Mouse (Mus musculus): ENCODE results near the gene Lrrtm1. TPM values are rescaled to one million over a fixed set of nuclear protein-coding genes. Genes with fewer than 3 reads are reported as not detected.
A peak's percentile ranks its signal among the peaks of the same experiment; 100 is the strongest.

Lrrtm1 gene
- 0.19 and 0.28 TPM in 2 replicates for polyA plus RNA-seq (2015; fragmentation: Nextera tagmentation; extraction: Ambion mirVana)

DNA sequence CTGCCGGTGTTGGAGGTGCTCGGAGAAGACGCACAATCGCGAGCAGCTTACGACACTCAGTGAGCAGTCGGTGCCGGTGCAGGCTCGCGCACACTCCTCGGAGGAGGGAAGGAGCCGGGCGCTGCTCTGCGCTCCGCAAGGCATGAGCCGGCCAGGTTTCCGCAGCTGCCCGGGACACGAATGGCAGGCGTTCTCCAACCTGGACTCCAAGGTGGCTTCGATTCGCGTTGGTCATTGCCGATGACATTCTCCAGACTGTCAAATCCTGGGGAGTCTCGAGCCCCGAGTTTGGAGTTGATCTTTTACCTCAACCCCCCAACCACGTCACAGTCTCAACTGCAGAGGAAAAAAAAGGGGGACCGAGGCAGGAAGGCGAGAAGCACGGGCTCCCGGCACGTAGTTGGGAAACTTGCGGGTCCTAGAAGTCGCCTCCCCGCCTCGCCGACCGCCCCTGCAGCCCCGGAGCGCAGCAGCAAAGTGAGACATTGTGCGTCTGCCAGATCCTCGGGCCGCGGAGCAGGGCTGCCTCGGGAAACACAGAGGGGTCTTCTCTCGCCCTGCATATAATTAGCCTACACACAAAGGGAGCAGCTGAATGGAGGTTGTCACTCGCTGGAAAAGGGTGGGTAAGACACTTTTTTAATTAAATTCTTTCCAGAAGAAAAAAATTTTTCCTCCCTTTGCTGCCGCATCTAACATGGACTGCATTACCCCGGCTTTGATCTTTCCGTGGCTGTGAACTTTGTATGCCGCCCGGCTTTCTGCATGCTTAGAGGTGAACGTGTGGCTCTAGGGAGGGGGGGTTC, at the start of gene Lrrtm1:
TSS of gene Lrrtm1 (plus strand) at position 89 of the 806 bp plus-strand sequence.
- under 1% methylated on average over 53 of the region's 53 CpGs for WGBS (ENCODE audit: insufficient replicate concordance)
- peaks cover 35% of the 10 kb centered on the region for H3K27me3 ChIP-seq

DNA sequence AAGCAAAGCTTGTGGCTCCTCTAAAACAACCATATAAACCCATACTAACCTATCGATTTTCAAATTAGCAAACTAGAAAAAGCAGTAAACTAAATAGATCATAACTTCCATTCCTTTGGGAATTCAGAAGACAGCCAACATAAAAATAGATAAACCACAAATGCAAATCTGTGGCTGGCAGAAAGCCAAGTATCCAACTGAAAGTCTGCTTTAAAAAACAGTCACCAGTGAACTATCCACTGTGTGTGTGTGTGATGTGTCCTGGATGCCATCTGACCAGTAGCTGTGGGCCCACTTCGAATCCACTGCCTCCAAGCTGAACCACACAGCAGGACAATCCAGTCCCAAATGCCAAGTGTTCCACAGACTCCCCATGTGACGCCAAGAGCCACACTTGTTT, 45.8 kb upstream of the Lrrtm1 start:
- Histone ChIP-seq H3K4me1 (replicated peaks) (no peaks in the 10 kb centered on the region), H3K27me3 (no peaks in the 10 kb centered on the region), H3K9me3 (replicated peaks) (no peaks in the 10 kb centered on the region), H3K36me3 (no peaks in the 10 kb centered on the region), H3K27ac (no peak overlapping the region), H3K4me2 (no peak overlapping the region), H3K9ac (no peak overlapping the region), H3K4me3 (replicated peaks) (no peak overlapping the region)
- DNase-seq: no peak
- ATAC-seq (ENCODE audit: low read depth): no peak
- 54% methylated on average over 3 of the region's 3 CpGs for WGBS (ENCODE audit: insufficient replicate concordance)

More for the DNA sequence above, at the start of gene Lrrtm1:
- no peaks in the 10 kb centered on the region for H3K9me3 ChIP-seq (replicated peaks)
- no peaks in the 10 kb centered on the region for H3K36me3 ChIP-seq
- no peak within 1 kb of the TSS for H3K9ac ChIP-seq
- H3K27ac ChIP-seq: no peak within 1 kb of the TSS
- DNase-seq: no peak
- H3K4me2 ChIP-seq: peak within 1 kb of the TSS; percentile 47
- H3K4me1 ChIP-seq (replicated peaks): no peaks in the 10 kb centered on the region
- ATAC-seq (ENCODE audit: low read depth): no peak
- peak within 1 kb of the TSS; percentile 16 for H3K4me3 ChIP-seq (replicated peaks)

DNA sequence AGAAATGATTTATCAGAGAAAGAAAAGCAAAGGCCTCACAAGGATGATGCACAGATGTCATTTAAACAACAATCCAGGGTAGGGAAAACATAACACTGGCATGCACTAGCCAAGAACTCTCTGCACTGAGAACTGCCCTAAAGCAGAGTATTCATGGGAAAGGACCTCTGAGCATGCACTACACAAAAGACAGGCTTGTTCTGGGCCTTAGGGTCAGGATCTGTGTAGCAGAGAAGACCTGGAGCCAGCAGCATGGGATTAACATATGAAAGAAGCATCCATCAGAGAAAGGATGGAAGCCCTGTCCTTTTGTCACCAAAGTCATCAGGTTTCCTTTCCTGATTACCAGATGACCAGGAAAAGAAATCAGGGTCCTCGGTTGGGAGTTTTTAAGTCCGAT, 43.1 kb upstream of the Lrrtm1 start:
- Histone ChIP-seq H3K36me3 (no peaks in the 10 kb centered on the region), H3K4me1 (replicated peaks) (no peaks in the 10 kb centered on the region), H3K4me3 (replicated peaks) (no peak overlapping the region), H3K9ac (no peak overlapping the region), H3K4me2 (no peak overlapping the region), H3K27me3 (no peaks in the 10 kb centered on the region), H3K9me3 (replicated peaks) (no peaks in the 10 kb centered on the region), H3K27ac (no peak overlapping the region)
- no peak for ATAC-seq (ENCODE audit: low read depth)
- DNase-seq: no peak
- 66% methylated on average over 2 of the region's 2 CpGs for WGBS (ENCODE audit: insufficient replicate concordance)

DNA sequence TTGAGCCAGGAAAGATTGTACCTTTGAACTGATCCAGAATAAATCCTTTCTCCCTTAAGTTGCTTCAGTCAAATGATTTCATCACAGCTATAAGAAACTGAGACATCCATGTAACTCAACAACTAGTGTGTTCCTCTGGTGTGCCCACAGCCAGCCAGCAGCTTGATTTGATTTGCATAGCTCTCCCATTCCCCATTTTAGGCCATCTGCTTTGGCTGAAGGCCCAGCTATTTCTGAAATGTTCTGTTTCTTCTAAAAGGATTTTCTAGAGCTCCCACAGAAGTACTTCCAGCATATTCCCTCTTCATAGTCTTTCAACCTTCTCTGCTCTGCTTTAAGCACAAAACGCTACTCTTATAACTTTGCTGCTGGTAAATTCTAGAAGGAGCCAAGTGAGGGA, 33.3 kb upstream of the Lrrtm1 start:
- no peak overlapping the region for H3K27ac ChIP-seq
- ATAC-seq (ENCODE audit: low read depth): no peak
- H3K4me3 ChIP-seq (replicated peaks): no peak overlapping the region
- no peak overlapping the region for H3K9ac ChIP-seq
- H3K4me2 ChIP-seq: no peak overlapping the region
- no peaks in the 10 kb centered on the region for H3K4me1 ChIP-seq (replicated peaks)
- no peaks in the 10 kb centered on the region for H3K36me3 ChIP-seq
- 64% methylated on average over 1 of the region's 1 CpGs for WGBS (ENCODE audit: insufficient replicate concordance)
- H3K27me3 ChIP-seq: no peaks in the 10 kb centered on the region
- H3K9me3 ChIP-seq (replicated peaks): no peaks in the 10 kb centered on the region
- DNase-seq: no peak

DNA sequence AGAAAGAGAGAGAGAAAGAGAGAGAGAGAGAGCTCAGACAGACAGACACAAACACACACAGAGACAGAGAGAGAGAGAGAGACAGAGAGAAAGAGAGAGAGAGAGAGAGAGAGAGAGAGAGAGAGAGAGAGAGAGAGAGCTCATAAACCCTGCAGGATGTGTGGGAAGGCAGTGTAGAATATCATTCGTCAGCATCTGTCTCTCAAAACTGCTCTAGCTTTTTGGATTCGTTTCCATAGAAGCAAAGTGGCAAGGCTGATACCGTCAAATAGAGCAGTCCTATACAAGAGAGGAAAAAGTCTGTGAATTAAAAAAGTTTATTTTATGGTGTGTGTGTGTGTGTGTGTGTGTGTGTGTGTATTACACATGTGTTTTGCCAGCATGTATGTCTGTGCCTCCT, 32.6 kb upstream of the Lrrtm1 start:
- 54% methylated on average over 3 of the region's 3 CpGs for WGBS (ENCODE audit: insufficient replicate concordance)
- no peak overlapping the region for H3K4me2 ChIP-seq
- no peaks in the 10 kb centered on the region for H3K27me3 ChIP-seq
- no peak overlapping the region for H3K4me3 ChIP-seq (replicated peaks)
- no peaks in the 10 kb centered on the region for H3K4me1 ChIP-seq (replicated peaks)
- no peaks in the 10 kb centered on the region for H3K9me3 ChIP-seq (replicated peaks)
- DNase-seq (no peak), ATAC-seq (ENCODE audit: low read depth) (no peak)
- H3K9ac ChIP-seq: no peak overlapping the region
- no peak overlapping the region for H3K27ac ChIP-seq
- H3K36me3 ChIP-seq: no peaks in the 10 kb centered on the region

DNA sequence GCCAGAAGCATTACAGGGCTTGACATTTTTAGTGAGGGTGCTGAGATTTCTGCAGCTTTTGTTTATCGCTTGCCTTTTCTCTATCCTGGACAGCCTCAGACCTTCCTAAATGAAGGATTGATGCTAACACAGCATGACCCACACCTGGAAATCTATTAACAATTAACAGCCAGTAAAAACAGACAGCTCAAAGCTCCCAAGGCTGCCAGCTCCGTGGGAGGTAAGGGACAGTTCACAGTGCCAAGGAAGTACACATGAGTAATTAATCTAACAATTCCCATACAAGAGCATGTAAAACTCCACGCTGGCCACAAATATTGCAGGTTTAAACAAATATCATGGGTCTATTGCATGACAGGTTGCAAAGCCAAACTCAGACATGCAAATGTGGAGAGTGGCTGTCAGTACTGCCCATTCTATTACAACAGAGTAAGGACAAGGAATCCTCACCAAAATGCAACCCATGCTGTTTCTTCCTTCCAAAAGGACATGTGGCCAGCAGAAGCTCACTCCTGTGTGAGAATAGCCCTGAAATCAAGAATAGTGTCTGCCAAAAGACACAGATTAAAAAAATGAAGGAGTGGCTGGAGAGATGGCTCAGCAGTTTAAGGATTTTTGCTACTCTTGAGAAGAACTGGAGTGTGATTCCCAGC, 28.6 kb upstream of the Lrrtm1 start:
- 32% methylated on average over 3 of the region's 3 CpGs for whole genome bisulfite sequencing (ENCODE audit: insufficient replicate concordance)
- no peak for ATAC-seq (ENCODE audit: low read depth)
- Histone ChIP-seq H3K9me3 (replicated peaks) (no peaks in the 10 kb centered on the region), H3K36me3 (no peaks in the 10 kb centered on the region), H3K27me3 (no peaks in the 10 kb centered on the region), H3K9ac (no peak overlapping the region), H3K4me1 (replicated peaks) (no peaks in the 10 kb centered on the region), H3K4me2 (no peak overlapping the region), H3K27ac (no peak overlapping the region), H3K4me3 (replicated peaks) (no peak overlapping the region)
- DNase-seq: no peak

DNA sequence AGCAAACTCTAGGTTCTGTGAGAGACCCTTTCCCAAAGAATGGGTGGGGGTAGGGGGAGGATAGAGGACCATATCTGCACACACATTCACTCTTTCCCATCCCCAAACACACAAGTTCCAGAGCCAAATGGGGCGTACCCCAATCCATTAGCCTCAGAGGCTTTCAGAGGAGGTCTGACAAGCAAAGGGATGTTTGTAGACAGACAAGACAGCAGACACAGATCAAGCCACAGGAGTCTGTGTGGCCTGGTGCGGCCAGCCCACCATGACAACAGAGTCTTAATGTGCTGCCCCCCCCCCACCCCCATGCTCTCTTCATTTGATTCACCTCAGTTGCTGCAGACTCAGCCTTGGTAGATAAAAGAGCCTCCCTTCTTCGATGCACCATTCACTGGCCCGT, 27.2 kb upstream of the Lrrtm1 start:
- no peaks in the 10 kb centered on the region for H3K9me3 ChIP-seq (replicated peaks)
- no peaks in the 10 kb centered on the region for H3K4me1 ChIP-seq (replicated peaks)
- H3K9ac ChIP-seq: no peak overlapping the region
- no peak overlapping the region for H3K4me2 ChIP-seq
- DNase-seq: no peak
- WGBS (ENCODE audit: insufficient replicate concordance): 71% methylated on average over 4 of the region's 4 CpGs
- no peak overlapping the region for H3K4me3 ChIP-seq (replicated peaks)
- H3K36me3 ChIP-seq: no peaks in the 10 kb centered on the region
- H3K27ac ChIP-seq: no peak overlapping the region
- no peaks in the 10 kb centered on the region for H3K27me3 ChIP-seq
- no peak for ATAC-seq (ENCODE audit: low read depth)

DNA sequence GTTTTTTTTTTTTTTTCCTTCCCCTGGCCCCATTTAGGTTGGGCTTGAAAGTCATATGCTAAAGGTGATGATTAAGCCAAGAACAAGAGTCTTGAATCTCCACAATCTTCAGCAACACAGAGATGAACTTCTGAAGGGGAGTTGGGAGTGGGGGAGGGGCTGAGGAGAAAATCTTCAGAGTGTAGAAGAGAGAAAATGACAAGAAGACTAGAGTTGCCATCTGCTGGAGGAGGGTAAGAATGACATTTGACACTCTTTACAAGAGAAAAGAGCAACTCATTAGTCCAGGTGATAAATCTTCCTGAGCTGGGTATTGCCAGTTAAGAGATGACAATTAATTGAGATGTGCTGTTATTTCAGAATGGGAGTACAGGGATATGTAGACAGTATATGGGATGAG, 23.6 kb upstream of the Lrrtm1 start:
- Histone ChIP-seq H3K4me3 (replicated peaks) (no peak overlapping the region), H3K27ac (no peak overlapping the region), H3K4me2 (no peak overlapping the region), H3K9ac (no peak overlapping the region), H3K4me1 (replicated peaks) (no peaks in the 10 kb centered on the region), H3K27me3 (no peaks in the 10 kb centered on the region), H3K36me3 (no peaks in the 10 kb centered on the region), H3K9me3 (replicated peaks) (no peaks in the 10 kb centered on the region)
- ATAC-seq (ENCODE audit: low read depth): no peak
- DNase-seq: no peak

DNA sequence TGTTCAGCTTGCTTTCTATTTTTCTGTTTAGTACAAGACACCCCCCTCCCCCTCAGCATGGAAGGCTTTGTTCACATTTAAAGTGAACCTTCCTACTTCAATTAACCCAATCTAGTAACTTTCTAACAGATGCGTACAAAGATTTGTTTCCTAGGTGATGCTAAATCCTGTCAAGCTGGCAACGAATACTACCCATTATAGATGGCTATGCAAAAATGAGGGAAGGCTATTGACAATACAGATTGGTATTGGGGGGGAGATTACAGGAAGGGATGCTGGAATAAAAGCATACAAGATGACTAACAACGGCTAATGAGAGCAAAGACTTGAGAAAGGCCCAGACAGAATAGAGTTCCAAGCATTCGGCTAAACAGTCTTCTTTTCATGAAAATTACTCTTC, 21.7 kb upstream of the Lrrtm1 start:
- H3K9me3 ChIP-seq (replicated peaks): no peaks in the 10 kb centered on the region
- H3K4me2 ChIP-seq: no peak overlapping the region
- no peak overlapping the region for H3K27ac ChIP-seq
- DNase-seq (no peak), ATAC-seq (ENCODE audit: low read depth) (no peak)
- H3K4me3 ChIP-seq (replicated peaks): no peak overlapping the region
- H3K36me3 ChIP-seq: no peaks in the 10 kb centered on the region
- no peaks in the 10 kb centered on the region for H3K27me3 ChIP-seq
- H3K4me1 ChIP-seq (replicated peaks): no peaks in the 10 kb centered on the region
- no peak overlapping the region for H3K9ac ChIP-seq
- 70% methylated on average over 4 of the region's 4 CpGs for whole genome bisulfite sequencing (ENCODE audit: insufficient replicate concordance)

DNA sequence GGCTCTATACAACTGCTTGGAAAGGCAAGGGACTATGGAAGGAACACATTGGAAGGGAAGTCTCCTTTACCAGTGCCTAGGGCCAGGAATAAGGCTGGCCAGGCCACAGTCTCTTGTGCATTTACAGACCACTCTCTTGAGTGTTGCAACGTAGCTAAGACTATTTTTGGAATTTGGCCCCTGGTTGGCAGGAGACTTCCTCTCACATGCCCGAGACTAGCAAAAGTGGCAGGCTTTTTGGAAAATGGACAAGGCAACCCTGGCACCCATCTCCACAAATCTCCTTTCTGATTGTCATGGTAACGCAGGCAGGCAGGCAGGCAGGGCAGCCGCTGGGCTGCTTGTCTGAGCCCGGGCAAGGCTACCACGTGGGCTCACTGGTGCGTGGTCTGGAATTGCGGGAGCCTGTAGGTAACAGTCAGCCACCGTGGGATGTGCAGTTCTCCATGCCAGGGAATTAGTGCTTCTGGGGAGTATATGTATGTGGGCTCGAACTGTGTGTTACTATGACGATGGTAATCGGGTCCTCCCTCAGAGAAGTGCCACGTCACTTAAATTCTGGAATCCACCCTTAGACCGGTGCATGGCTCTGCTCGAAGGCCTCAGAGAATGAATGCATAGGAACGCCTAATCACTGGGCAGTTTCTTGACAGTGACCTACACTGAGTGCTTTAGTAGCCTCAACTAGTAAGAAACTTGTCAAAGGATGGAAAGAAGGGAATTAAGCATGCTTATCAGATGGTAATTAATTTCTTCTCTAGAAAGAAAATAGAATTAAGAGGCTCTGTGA, 19.4 kb upstream of the Lrrtm1 start:
- ATAC-seq (ENCODE audit: low read depth) (no peak), DNase-seq (no peak)
- H3K4me3 ChIP-seq (replicated peaks): no peak overlapping the region
- 62% methylated on average over 16 of the region's 16 CpGs for WGBS (ENCODE audit: insufficient replicate concordance)
- no peak overlapping the region for H3K4me2 ChIP-seq
- no peaks in the 10 kb centered on the region for H3K36me3 ChIP-seq
- no peak overlapping the region for H3K9ac ChIP-seq
- H3K27me3 ChIP-seq: no peaks in the 10 kb centered on the region
- no peaks in the 10 kb centered on the region for H3K9me3 ChIP-seq (replicated peaks)
- H3K4me1 ChIP-seq (replicated peaks): no peaks in the 10 kb centered on the region
- H3K27ac ChIP-seq: no peak overlapping the region

DNA sequence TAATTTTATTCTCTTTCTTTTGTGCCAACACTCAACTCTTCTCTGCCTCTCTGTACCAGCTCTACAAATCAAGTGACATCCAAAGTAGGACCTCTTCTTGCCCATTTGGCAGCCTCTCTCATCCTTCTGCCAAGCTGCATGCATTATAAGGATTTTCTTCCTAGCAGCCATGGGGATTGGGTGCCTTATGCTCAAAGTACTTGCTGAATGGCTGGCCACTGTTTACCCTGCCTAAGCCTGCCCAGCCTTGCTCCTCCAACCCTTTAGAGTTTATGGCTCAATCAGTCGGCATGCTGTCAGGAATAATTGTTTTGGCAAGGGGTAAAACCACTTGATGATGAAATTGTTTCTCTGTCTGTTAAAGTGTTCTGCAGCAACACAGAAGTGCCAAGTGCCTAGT, 2.1 kb upstream of the Lrrtm1 start:
- ATAC-seq (ENCODE audit: low read depth): no peak
- no peak overlapping the region for H3K4me2 ChIP-seq
- no peaks in the 10 kb centered on the region for H3K4me1 ChIP-seq (replicated peaks)
- DNase-seq: no peak
- H3K27ac ChIP-seq: no peak overlapping the region
- no peaks in the 10 kb centered on the region for H3K36me3 ChIP-seq
- peaks cover 33% of the 10 kb centered on the region for H3K27me3 ChIP-seq
- 24% methylated on average over 1 of the region's 1 CpGs for WGBS (ENCODE audit: insufficient replicate concordance)
- H3K9ac ChIP-seq: no peak overlapping the region
- no peaks in the 10 kb centered on the region for H3K9me3 ChIP-seq (replicated peaks)
- H3K4me3 ChIP-seq (replicated peaks): no peak overlapping the region

Measured in liver, embryonic 13.5 days (tissue).